Mouse (Mus musculus) T-helper 2 cell (primary cell): ENCODE results near the gene Plac9a.
"Not testable (repeated sequence)": the region's sequence is repeated elsewhere in the genome, so short reads cannot be mapped to it uniquely, and the experiment has no call there.

Experiments
- in situ Hi-C: fragments of 300-600 bp; cut with MboI, MseI; formaldehyde crosslinking; loops from one replicate; pipeline ENCODE4 v1.15.1; 2025; ENCODE audit warnings: high pct_unique_total_duplicates

Plac9a gene

GRCm38 (mm10) chr14:25903000-25903399 lies at the start of gene Plac9a:
TSS of gene Plac9a (minus strand) at chr14:25903100.
- in situ Hi-C loops: not testable (repeated sequence)

- in situ Hi-C loops: not testable (repeated sequence)
These were observed 35.1 kb upstream of the Plac9a start, which contains the start of gene Cphx1 for GRCm38 (mm10) chr14:25938004-25938403. TSS of gene Cphx1 (plus strand) at chr14:25938304.

- in situ Hi-C loops: not testable (repeated sequence)
These were observed 34.1 kb upstream of the Plac9a start for GRCm38 (mm10) chr14:25936867-25937630.

- in situ Hi-C loops: not testable (repeated sequence)
These were observed 24.6 kb upstream of the Plac9a start, which contains the start of gene Tmem254a for GRCm38 (mm10) chr14:25927562-25927881. TSS of gene Tmem254a (minus strand) at chr14:25927672.

- in situ Hi-C loops: not testable (repeated sequence)
These were observed 24.1 kb upstream of the Plac9a start for GRCm38 (mm10) chr14:25926814-25927561.

- in situ Hi-C loops: not testable (repeated sequence)
These were observed 15.7 kb upstream of the Plac9a start for GRCm38 (mm10) chr14:25918427-25919170.

- in situ Hi-C loops: not testable (repeated sequence)
These were observed 6.1 kb upstream of the Plac9a start for GRCm38 (mm10) chr14:25908976-25909375.

- in situ Hi-C loops: not testable (repeated sequence)
These were observed 4.4 kb upstream of the Plac9a start for GRCm38 (mm10) chr14:25907272-25907671.

- in situ Hi-C loops: not testable (repeated sequence)
These were observed 2.3 kb upstream of the Plac9a start for GRCm38 (mm10) chr14:25905243-25905642.

GRCm38 (mm10) chr14:25895686-25896085 lies 7.2 kb downstream of the Plac9a start:
- in situ Hi-C loops: not testable (repeated sequence)

GRCm38 (mm10) chr14:25894566-25894965 lies 8.3 kb downstream of the Plac9a start:
- in situ Hi-C loops: not testable (repeated sequence)

GRCm38 (mm10) chr14:25885886-25886285 lies 17.0 kb downstream of the Plac9a start:
- in situ Hi-C loops: not testable (repeated sequence)

GRCm38 (mm10) chr14:25881769-25882168 lies 21.1 kb downstream of the Plac9a start:
- in situ Hi-C loops: not testable (repeated sequence)

- in situ Hi-C loops: not testable (repeated sequence)
These were observed 26.3 kb downstream of the Plac9a start for GRCm38 (mm10) chr14:25876640-25877039.

GRCm38 (mm10) chr14:25872461-25873415 lies 30.2 kb downstream of the Plac9a start:
- in situ Hi-C loops: loop anchor here (5.0 kb wide), 3 partner anchors 40 to 290 kb away; no protein-coding TSS in a partner anchor

GRCm38 (mm10) chr14:25869135-25869878 lies 33.6 kb downstream of the Plac9a start:
- in situ Hi-C loops: no loop called here

GRCm38 (mm10) chr14:25868706-25869105 lies 34.2 kb downstream of the Plac9a start:
- in situ Hi-C loops: no loop called here

- in situ Hi-C loops: no loop called here
These were observed 35.1 kb downstream of the Plac9a start for GRCm38 (mm10) chr14:25867834-25868233.

- in situ Hi-C loops: no loop called here
These were observed 36.1 kb downstream of the Plac9a start for GRCm38 (mm10) chr14:25866832-25867231.

GRCm38 (mm10) chr14:25866384-25866783 lies 36.5 kb downstream of the Plac9a start:
- in situ Hi-C loops: no loop called here
